Mouse (Mus musculus) B cell, adult 2 months (primary cell): Measurements from ENCODE around the gene Vps16.

Source experiments
- DNase-seq, 2 experiments: peaks; one replicate each; pipeline ENCODE4 v3.0.0; 2022

The Vps16 gene

DNA sequence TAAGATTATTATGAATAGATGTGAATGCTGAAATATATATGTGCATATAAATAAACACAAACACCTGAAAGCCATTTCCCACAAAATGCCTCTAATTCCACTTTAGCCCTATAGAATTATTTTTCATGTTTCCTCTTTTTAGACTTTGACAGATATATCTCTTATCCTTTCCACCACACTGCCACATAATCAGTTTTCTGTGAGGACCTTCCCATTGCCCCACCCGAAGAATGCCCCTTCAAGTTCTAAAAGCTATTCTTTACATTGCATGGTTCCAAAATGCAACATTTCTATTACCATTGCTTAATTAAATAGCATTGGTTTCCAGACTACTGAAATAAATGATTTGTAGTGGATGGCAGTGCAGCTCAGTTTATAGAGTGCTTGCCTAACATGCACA, 42.3 kb downstream of the Vps16 start:
- no peak for DNase-seq

- no peak for DNase-seq
Measured at GRCm38 (mm10) chr2:130469366-130469765, 45.2 kb downstream of the Vps16 start.

DNA sequence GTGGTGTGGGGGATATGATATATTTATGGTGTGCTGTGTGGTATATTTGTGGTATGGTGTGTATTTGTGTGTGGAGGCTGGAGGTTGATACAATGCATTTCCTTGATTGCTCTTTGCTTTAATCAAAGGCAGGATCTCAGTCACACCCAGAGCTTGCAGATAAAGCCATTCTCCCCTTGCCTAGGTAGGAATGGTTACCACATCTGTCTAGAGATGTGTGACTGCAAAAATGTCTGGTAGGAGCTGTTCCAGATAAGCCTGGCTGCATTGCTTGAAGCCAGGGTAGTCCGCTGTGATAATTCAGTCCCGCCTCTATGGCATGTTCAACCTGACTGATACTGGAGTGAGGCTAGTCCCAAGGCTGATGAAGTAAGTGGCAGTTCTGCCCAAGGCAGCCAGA, 45.8 kb downstream of the Vps16 start:
- DNase-seq, result no peak

DNA sequence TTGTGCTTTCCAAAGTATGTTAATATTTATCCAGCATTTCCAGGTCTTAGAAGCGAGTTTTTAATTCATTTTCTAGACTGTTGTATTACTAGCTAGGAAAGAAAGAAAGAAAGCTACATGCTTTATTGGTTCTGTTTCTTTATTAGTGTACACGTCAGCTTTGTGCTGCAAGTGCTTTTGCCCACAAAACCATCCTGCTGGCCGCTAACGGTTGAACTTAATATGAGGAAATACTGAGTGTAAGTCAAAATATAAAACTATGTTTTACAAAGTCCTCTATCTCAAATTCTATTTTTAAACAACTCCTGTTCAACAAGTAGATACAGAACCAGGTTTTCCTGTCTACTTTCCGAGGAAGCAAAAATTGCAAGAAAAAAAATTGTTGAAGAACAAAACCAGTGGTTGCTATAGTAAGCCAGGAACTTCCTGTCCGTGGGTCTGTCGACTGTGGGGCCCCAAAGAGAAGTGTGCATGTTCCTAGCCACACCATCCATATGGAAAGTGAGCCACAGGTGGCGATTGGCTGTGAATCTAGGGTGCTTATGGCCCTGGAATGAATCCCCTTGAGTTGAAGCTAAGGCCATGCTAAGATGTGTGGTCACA, 48.9 kb downstream of the Vps16 start:
- no peak for DNase-seq

GRCm38 (mm10) chr2:130475764-130476163, 51.6 kb downstream of the Vps16 start:
- no peak for DNase-seq

DNA sequence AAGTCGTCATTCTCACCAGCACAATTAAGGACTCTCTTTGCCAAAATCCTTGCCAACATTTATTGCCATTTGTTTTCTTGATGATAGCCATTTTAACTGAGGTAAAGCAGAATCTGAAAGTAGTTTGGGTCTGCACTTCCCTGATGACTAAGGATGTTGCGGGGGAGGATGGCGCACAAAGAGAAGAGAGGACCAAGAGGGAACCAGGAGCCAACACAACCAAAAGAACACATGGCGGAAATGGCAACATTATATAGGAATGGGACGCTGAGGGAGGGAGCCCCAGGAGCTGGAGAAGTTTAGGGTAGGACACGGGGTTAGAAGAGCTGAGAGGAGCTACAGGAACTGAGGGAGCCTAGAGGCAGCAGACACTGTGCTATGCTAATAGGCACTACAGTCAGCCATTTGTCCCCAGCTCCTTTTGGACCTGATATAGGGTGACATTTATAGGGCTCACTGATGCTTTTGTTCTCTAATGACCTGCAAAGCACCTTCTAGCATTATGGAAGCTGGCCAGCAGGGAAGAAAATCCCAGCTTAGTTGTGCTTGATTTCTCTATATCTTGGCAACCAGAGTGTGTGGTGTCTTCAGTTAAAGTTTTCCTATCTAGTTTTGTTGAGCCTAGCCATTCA, 52.6 kb downstream of the Vps16 start:
- no peak for DNase-seq

- no peak for DNase-seq
Measured at GRCm38 (mm10) chr2:130482177-130482576, 58.0 kb downstream of the Vps16 start.

GRCm38 (mm10) chr2:130482700-130483099, 58.6 kb downstream of the Vps16 start:
- no peak for DNase-seq

DNA sequence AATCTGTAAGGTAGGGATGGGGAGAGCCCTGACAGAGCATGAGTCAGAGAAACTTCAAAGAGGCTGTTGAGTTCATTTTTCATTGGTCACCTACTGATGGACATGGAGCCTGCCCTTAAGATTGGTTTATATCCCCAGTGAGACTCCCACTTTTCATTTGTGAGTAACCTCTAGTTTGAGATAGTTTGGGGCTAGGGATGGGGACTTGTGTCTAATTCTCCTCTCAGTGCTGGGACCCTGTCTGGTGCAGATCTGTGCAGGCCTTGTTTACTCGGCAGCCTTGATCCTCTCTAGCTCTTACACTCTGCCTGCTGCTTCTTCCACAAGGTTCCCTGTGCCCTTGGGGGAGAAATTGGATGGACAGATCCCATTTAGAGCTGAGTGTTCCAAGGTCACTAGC, 60.1 kb downstream of the Vps16 start:
- no peak for DNase-seq

DNA sequence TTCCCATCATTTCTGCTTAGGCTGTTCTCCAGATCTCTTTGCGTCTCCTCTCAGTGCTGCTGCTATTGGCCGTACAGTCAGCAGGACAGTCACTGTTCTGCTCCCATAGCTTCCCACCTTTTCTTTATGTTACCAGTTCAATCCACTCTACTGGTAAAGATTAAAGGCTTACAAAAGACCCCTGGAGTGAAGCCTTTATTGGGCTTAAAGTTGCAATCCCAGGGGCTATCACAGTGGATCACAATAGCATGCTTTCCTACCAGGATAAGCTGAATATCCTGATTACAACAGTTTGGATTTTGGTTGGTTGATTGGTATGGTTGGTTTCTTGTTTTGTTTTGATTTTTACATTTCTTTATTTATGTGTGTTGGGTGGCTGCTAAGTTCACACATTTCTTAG, 63.9 kb downstream of the Vps16 start:
- DNase-seq, result no peak

DNA sequence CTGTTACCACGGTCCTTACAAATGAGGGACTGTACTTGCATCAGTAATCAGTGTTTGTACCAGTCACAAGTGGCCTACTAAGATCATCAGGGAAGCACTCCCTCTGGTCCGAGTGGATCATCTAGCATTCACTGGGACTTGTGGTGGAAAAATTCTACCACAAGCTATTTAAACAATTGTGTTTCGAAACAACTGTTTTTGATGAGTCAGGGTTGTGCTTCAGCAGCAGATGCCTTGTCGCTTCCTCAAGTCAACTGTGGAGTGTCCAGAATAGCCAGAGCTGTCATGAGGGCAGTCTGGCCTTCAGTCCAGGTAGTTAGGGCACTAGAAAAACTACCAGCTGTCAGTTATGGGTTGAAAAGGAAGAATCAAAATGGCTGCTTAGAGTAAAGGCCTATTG, 64.5 kb downstream of the Vps16 start:
- DNase-seq, result no peak

- DNase-seq, result no peak
Measured at GRCm38 (mm10) chr2:130491162-130491561, 67.0 kb downstream of the Vps16 start.

DNA sequence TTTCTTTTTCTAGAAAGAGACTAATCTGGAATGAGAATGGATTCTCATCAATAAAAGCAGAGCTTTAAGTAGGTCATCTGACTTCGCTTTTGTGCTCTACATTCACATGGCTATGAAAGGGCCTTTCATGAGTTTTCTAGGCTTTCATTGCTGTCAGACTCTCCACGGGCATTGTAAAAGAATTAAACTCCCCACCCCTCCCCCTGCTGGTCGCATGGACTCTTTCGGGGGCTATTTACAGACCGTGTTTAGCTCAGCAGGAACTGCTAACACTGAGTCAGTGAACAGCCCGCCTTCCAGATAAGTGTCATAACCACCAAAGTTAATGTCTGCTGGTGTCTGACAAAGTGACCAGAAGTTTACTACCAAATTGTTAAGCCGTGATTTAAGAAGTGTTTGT, 67.4 kb downstream of the Vps16 start:
- DNase-seq, result peak; percentile 9 to 19
